Mouse (Mus musculus) stomach, postnatal 0 days (tissue): ENCODE measurements around the gene Vmn2r111.
"Not testable (repeated sequence)": the region's sequence is repeated elsewhere in the genome, so short reads cannot be mapped to it uniquely, and the experiment has no call there.

Experiments
- CTCF ChIP-seq: IDR thresholded peaks from 2 replicates; pipeline ENCODE4 v1.5.1; 2016; ENCODE audit warnings: antibody characterized with exemption, low read depth, mild to moderate bottlenecking, moderate library complexity
- EP300 ChIP-seq: optimal IDR thresholded peaks from 2 replicates; pipeline ENCODE3; 2016; ENCODE audit warnings: antibody characterized with exemption

DNA sequence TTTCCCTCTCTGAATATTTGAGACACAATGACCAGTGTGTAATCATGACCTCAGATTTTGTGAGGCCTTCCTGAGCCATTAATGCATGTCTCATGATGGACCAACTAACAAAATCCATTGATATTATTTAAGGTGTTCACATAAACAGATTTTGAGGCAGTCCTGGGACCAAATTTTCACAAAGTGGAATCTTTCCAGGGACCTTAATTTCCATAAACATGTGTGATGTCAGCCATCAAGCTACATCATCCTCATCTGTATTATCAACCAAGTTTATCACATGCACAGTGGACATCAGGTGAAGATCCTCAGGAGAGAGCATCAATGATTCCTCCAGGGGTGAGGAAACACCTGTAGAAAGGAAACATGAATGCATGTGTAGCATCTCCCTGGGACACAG, 27.4 kb upstream of the Vmn2r111 start, which contains the start of gene Vmn2r112:
- not testable (repeated sequence) for TF ChIP-seq EP300, CTCF
